Mouse (Mus musculus) G1E-ER4 (cell line): ENCODE measurements around the gene Arl4d. TPM values are rescaled to one million over a fixed set of nuclear protein-coding genes. Genes with fewer than 3 reads are reported as not detected.

Experiments
- GATA1 ChIP-seq: IDR thresholded peaks from one replicate; pipeline ENCODE4 v1.8.0; 2012; ENCODE audit warnings: low read length, inconsistent platforms
- polyA plus RNA-seq: library from polyadenylated mRNA; stranded (reverse); fragments of >175 nt; gene quantifications from 2 replicates; pipeline ENCODE4 v1.2.3, GENCODE M21; 2012

The Arl4d gene
- polyA plus RNA-seq, 1 experiment, result 1.3 TPM

GRCm38 (mm10) chr11:101706764-101707448 lies 41.6 kb downstream of the Arl4d start:
- TF ChIP-seq GATA1, result no peak

- no peak for TF ChIP-seq GATA1
These were observed 43.1 kb downstream of the Arl4d start for GRCm38 (mm10) chr11:101708482-101708881.

- no peak for TF ChIP-seq GATA1
These were observed 47.5 kb downstream of the Arl4d start for GRCm38 (mm10) chr11:101712811-101713210.

GRCm38 (mm10) chr11:101714012-101714411 lies 48.7 kb downstream of the Arl4d start:
- TF ChIP-seq GATA1, result no peak

Other genes with a start within 250 kb of the Arl4d start
- 79.1 and 84.8 TPM in 2 replicates for gene Aarsd1, start 247.9 kb upstream of the Arl4d start, polyA plus RNA-seq
- 0.81 and 1.8 TPM in 2 replicates for gene Gm27029, start 240.7 kb upstream of the Arl4d start, polyA plus RNA-seq
- 6.9 and 7.2 TPM in 2 replicates for gene Rundc1, start 240.5 kb upstream of the Arl4d start, polyA plus RNA-seq
- gene Ptges3l, start 240.2 kb upstream of the Arl4d start, polyA plus RNA-seq, result 0.25 and 0.30 TPM in 2 replicates
- gene Rpl27, start 223.2 kb upstream of the Arl4d start, polyA plus RNA-seq, result 482 and 957 TPM in 2 replicates
- gene Ifi35, start 217.1 kb upstream of the Arl4d start, polyA plus RNA-seq, result 35.5 and 37.1 TPM in 2 replicates
- gene Rnd2, start 200.5 kb upstream of the Arl4d start, polyA plus RNA-seq, result 33.7 and 44.8 TPM in 2 replicates
- 282 and 396 TPM in 2 replicates for gene Vat1, start 199.3 kb upstream of the Arl4d start, polyA plus RNA-seq
- gene Brca1, start 113.6 kb upstream of the Arl4d start, polyA plus RNA-seq, result 3.8 and 27.2 TPM in 2 replicates
- gene Nbr1, start 113.4 kb upstream of the Arl4d start, polyA plus RNA-seq, result 86.3 and 105 TPM in 2 replicates
- 0.46 and 0.69 TPM in 2 replicates for gene Tmem106a, start 83.3 kb upstream of the Arl4d start, polyA plus RNA-seq
- gene Gm11634, start 66.3 kb upstream of the Arl4d start, polyA plus RNA-seq, result not detected in 2 replicates
- gene Rdm1, start 38.3 kb upstream of the Arl4d start, polyA plus RNA-seq, result 1.7 and 1.9 TPM in 2 replicates
- gene Dhx8, start 67.4 kb downstream of the Arl4d start, polyA plus RNA-seq, result 13.6 and 15.9 TPM in 2 replicates
- gene Etv4, start 119.8 kb downstream of the Arl4d start, polyA plus RNA-seq, result 2.7 and 3.6 TPM in 2 replicates
- gene Meox1, start 228.8 kb downstream of the Arl4d start, polyA plus RNA-seq, result not detected in 2 replicates